Mouse (Mus musculus) R1 (cell line): ENCODE results near the gene Neu2.

ENCODE experiments used
- DNase-seq: peaks from one replicate; pipeline ENCODE4 v3.0.0-alpha.2; 2018; ENCODE audit warnings: low read depth, low spot score

Gene Neu2

DNA sequence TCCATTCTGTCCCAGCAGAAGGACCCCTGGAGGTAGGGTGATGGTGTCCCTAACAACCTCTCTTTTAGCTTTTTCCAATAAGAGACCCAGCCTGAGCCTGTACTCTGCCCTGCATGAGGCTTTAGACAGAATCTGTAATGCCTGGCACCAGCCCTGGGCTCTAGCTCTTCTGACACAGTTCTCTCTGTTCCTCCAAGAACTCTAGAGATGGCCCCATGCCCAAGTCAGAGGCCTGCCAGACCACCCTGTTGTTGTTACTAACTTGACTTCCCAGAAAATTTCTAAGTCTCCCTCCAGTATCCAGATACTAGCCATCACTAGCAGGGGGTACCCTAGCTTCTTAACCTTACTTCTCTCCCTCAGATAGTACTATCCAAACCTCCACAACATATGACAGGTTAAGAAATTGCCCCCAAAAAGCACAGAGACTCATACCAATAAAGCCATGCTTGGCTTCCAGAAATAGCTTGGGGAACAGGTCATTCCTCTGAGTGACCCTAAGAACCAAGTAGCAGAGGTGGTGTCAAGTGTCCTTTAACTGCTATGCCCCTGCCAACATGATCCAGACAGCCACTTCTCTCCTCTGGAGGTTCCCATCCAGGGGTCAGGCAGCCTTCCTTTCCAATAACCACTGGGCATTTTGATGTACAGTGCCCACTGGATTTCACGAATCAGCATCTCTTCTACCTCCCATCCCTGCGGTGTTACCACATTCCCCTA is 105.0 kb downstream of the Neu2 start:
- DNase-seq: no peak

DNA sequence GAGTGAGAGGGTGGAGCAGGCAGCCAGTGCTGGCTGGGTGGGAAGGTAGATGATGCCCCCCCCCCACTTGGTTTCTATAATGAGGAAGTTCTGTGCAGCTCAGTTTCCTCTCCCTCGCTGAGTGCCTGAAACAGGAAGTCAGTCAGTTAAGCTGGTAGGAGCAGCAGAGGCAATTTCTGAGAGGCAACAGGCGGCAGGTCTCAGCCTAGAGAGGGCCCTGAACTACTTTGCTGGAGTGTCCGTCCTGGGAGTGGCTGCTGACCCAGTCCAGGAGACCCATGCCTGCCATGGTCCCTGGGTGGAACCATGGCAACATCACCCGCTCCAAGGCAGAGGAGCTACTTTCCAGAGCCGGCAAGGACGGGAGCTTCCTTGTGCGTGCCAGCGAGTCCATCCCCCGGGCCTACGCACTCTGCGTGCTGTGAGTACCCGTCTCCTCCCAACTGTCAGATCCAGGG is 110.6 kb downstream of the Neu2 start, which contains the start of gene Inpp5d:
Inpp5d (plus strand) TSS at position 102 of the 458 bp plus-strand sequence.
- DNase-seq: peak; percentile 10

DNA sequence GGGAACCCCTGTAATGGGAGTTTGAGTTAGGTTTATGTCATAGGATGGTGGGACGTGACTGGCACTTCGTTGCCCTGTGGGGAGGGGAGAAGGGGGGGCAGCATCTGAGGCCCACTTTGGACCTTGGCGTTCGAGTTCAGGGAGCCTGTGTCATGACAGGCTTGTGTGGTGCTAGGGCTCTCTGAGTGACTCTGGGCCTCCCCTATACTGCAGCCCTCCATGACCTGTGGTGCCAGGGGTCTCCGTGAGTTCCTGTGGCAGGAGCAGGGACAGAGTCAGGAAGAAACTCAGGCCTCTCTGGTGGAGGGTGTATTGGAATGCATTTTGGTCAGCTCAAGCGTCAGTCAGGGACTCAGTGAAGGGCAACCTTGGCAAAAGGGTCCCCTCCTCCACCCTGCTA is 111.0 kb downstream of the Neu2 start:
- no peak for DNase-seq

DNA sequence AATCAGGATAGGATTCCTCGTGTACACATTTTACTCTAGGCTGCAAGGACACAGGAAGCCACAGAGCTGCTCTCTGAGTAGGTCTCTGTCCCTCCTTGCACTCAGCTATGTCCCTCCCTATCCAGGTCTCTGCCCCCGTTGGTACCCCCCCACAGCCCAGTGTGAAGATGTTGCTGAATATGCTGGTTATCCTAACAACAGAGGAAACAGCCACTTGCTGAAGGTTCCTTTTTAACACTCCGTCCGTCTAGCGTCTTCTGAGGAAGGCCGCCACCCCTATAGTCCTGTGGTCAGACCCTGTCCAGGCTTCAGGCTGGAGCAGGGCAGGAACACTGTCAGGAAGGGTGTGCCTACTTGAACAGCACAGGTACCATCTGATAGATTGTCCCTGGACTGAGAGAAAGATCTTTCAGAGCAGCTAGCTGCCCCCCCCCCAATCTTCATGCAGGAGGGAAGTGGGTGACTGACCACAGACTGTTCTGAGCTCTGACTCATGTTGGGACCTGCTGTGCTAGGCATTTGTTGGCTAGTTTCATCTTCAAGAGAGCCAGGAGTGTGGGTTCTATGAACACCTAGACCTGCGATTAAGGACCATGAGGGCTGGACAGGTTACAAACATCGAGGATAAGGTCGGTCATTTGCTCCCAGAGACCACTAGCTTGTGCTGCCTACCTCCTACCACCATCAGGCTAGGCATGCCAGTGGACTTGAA is 111.6 kb downstream of the Neu2 start:
- no peak for DNase-seq

DNA sequence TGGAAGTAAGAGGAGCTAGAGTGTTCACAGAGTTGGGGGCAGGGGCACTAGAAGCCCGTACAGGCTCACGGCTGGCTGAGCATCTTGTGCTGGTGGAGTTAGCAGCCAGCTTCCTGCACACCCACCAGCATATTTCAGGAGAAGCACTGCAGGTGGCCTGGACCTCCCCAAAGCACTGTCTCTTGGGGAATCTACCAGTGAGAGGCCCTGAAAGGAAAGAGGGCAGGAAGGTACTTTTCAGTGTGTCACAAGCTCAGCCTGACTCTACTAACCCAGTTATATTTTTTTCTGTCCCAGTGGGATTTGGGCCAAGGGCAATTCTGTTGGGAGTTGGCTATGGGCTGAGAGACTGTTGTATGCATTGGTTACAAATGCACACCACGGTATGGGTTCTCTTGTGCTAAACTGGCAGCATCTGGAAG is 112.2 kb downstream of the Neu2 start:
- DNase-seq: no peak

DNA sequence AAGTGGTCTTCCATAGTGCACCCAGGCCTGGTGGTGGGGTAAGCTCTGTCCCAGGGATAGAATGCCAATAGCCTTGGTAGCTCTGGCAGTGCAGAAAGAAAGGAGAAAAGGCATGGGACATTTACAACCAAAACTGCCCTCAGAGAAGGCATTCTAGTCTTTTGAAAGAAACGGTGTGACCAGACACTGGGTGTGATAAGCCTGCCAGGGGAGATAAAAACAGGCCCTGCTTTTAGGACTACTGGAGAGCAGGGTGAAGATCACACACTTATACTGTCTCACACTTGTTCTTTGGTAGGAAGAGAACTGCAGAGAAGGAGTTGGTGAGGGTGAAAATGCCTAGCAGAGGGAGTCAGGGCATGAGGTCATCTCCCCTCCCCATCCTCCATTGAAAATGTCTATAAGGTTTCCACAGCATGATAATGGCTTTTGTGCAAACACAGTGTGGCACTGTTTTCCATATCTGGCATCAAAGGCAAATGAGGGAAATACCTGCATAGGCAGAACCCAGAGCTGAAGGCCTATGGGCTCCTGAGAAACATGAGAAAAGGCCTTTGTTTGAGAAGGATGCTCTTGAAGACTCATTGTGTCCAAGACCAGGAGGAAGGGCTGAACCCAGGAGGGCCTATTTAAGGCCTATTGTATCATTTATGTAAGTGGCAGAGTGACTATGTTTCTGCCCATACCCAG is 114.4 kb downstream of the Neu2 start:
- DNase-seq: peak; percentile 40

DNA sequence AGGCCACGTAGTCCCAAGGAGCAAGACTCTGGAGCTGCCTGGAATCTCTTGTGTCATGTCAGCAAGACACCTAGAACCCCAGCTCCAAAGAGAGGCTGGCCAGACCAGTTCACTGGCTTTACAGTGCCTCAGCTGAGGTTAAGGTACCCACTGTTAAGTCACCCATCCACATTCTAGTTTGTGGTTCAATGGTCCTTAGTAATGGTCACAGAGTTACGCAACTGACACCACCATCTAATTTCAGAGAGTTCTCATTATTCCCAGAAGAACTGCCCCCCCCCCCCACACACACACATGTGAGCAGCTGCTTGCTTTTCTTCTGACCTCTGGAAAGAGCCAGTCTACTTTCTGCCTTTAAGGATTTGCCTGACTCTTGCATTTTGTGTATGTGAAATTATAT is 115.1 kb downstream of the Neu2 start:
- no peak for DNase-seq

DNA sequence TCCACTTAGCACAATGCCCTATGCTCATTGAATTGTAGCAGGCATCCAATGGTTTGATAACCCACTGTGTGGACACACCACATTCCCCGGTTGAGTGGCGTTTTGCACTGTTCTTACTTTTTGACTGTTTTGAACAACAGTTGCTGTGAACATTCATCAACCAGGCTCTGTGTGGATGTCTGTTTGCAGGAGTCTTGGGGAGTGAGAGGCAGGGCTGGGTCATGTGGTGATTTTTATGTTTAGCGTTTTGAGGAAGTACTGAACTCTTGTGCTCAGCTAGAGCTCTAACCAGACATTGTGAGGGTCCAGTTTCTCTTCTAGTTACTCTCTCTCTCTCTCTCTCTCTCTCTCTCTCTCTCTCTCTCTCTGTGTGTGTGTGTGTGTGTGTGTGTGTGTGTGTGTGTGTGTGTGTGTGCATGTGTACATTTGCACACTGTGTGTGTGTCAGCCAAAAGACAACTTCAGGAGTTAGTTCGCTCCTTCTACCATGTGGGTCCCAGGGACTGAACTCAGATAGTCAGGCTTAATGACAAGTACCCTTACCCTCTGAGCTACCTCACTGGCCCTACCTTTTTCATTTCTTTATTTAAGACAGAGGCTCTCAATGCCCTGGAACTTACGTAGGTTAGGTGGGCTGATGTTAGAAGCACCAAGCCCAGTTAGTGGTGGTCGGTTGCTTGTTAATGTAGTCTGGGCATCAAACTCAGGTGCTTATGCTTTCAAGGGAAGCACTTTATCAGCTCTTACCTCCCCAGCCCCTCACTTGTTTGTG is 115.8 kb downstream of the Neu2 start:
- no peak for DNase-seq

DNA sequence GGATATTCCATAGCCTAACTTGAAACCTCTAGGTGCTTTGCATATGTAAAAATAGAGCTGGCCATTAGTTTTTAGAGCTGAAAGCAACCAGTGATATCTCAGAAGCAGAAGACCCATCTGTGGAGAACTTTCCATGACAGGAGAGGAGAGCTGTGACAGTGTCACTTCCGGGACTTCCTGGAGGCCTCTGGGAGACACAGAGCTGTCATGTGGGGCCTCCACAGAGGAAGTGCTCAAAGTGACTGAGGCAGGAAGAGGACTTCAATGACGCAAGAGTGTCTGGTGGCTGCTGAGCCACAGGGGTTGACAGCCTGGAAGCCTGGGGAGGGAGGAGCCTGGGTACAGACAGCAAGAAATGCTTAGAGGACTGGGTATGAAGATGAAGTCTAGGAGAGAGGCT is 116.7 kb downstream of the Neu2 start:
- DNase-seq: no peak

DNA sequence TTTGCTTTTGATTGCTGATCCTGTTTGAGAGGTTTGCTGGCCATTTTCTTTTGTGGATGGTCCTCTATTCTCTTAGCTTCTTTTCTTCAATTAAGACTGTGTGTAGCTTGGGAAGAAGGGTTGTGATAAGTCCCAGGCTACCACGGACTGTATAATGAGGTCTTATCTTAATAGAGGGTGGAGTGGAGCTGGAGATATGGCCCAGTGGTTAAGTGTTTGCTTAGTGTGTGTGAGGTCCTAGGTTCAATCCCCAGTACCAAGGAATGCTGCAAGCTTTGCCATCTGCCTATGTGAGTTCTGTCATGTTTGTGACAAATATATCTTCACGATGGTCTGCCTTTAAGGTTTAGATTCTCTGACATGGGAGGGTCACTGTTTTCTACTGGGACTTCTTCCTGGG is 118.4 kb downstream of the Neu2 start:
- DNase-seq: no peak

DNA sequence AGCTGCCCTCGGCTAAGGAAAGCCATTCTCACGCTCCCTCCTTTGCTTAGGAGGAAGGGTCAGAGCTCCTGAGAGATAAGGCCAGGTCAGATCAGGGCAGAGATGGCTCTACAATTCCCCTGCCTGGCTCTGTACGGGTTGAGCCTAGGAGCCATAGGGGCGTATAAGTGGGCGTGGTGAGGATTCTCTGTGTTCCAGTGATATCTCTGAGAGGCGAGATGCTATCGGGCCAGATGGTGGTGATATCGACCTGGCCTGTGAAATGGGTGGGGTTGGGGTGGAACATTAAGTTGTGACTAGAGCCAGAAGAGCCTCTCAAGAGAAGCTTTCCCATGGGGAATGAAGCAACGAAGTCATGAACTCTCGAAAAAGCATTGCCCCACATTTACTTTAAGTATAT is 121.9 kb downstream of the Neu2 start:
- DNase-seq: no peak

DNA sequence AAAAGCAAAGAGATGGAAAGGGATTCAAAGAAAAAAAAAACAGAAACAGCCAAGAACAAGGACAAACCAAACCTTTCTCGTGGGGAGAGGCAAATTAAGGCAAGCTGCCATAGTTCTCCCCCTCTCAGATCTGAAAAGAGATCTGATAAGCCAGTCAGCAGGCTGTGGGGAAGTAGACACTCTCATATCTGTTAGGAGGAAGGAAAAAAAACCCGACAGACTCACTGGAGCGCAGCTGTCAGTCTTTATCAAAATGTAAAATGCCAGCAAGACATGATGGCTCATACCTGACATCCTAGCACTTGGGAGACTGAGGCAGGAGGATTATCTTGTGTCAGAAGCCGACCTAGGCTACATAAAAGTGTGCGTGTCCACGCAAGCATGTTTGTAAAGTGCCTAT is 122.5 kb downstream of the Neu2 start:
- no peak for DNase-seq

DNA sequence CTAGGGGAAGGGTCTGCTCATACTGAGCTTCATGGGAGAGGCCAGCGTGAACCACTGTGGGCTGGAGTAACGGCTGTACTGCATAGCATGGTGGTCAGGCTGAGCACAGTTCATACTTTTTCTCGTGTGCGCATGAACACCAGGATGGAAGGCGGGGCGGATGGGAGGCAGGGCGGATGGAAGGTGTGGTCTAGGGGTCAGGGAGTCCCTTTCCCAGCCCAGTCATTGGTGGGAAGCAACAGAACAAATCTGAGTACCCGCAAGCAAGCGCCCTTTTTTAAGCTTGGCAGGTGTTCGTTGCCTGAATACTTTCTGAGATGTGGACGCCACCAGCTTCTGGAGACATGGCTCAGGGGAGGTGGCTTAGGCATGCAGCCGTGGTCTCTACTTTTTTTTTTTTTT is 127.0 kb downstream of the Neu2 start:
- DNase-seq: peak; percentile 68

DNA sequence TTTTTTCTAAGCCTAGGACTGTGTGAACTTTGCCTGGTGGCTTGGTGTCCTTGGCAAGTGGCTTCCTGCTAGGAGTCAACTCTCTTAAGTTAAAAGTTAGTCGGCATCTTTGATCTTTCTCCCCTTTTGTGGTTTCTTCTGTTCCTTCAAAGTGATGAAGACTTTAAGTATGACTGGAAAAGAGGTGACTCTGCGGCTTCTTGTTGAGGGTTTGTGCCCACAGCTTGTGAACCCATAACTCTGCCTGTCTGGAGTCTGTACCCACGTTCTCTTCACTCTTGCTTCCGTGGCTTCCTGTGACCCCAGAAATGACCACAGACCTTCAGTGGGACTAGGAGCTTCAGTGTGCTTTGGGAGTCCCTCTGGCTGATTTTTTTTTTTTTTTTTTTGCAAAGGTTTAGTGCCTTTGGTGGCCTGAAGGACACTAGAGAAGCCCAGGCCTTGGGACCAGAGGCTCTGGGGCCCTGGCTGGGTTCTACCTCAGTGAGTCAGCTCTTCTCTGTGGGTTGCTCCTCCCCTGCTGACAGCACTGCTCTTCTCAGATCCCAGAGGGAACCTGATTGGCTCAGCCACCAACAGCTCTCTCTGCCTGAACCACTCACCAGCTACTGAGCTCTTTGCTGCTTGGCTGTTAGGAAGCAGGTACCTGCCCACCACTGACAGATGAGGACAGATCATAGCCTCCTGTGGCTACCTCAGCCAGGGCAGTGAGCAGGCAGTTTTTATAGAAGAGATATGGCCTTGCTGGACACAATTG is 127.6 kb downstream of the Neu2 start:
- DNase-seq: peak; percentile 80

DNA sequence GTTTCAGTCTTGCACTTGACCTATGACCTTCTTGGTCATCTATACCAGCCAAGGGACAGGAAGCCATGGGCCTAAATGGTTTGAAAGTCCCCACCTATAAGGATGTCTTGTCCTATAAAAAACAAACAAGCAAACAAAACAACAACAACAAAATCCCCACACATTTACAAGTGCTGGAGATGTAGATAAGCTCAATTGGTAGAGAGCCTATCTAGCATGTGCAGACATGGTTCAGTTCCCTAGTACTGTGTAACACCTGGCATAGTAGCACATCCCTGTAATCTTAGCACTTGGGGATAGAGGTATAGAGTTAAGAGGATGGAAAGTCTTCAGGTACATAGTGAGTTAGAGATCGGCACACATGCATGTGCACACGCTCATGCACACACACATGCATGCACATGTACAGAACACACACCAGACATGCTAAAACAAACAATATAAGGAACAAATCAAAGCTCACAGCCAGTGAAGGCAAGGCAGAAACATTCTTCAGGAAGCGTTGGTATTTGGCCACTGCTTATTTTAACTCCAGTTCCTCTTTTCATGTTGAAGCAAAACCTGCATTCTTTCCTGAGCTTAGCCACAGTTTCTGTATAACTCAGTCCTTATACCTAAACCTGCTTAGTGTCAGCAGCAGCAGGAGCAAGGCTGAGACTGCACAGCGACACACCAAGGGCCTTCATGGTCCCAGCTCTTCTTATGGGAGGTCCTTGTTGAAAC is 128.3 kb downstream of the Neu2 start:
- no peak for DNase-seq

DNA sequence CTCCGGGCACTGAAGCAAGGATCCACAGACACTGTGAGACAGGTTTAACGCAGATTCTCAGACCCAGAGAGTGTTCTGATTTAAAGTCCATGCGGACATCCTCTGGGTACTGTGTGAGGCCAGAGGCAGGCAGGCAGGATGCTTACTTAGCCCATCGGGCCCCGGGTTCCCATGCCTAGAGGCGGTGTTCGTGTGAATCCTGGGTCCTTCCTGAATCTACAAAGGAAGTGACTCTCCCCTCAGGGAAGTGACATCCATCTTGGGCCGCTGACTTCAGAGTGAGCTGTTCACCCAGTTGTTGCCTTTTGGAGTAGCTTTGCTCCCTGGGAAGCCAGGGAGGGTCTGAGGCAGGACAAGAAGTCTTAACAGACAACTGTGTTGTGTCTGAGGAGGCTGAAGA is 130.0 kb downstream of the Neu2 start:
- DNase-seq: no peak

DNA sequence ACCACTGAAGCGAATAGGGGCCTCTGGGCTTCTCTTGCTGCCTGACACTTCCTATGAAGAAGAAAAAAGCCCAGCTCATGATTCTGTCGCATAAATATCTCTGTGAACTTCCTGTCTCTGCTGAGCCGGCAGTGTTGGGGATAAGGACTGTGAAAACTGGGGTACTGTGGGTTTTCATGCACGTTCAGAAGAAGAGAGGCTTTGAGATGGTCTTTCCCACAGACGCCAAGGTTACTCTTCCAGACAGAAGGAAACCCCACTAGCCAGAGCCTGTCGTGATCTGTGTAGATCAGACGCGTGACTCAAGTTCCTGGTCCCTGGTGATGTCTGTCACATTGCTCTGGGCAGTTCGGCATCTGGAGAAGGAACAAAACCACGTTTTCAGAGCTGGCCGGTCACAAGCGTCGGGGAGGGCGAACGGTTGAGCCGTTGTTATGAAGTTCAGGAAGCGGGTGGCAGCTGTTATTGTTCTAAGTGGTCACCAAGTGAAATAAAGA is 130.5 kb downstream of the Neu2 start:
- DNase-seq: no peak

DNA sequence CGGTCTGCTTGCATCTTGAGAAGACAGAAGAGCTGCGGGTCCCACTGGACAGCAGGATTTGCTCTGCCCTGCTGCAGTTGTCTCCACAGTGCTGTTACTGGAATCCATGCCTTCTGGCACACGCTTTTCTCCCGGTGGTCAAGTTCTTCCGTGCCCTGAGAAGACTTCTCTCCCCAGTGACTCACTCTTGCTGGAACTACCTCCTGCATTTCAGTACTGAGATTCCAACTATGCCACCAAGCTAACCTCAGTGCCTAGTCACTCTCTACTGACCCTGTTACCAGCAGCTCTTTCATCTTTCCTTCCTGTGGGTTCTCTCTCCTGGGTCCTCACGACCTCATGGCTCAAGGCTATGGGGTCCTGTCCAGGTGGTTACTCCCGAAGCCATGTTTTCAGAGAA is 133.3 kb downstream of the Neu2 start:
- no peak for DNase-seq

DNA sequence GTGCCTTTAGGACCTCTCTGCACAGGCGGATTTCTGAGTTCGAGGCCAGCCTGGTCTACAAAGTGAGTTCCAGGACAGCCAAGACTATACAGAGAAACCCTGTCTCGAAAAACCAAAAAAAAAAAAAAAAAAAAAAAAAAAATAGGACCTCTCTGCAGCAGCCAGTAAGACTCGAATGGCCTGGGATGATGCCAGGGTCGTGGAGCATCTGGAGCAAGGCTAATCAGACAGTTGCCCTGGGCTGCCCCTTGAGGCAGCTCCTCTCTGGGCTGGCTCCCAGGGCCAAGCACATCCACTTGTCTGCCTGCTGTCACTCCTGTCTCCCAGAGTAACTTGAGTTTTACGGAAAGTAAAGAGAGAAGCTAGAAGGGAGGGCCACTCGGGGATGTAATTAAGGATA is 135.4 kb downstream of the Neu2 start:
- DNase-seq: no peak

DNA sequence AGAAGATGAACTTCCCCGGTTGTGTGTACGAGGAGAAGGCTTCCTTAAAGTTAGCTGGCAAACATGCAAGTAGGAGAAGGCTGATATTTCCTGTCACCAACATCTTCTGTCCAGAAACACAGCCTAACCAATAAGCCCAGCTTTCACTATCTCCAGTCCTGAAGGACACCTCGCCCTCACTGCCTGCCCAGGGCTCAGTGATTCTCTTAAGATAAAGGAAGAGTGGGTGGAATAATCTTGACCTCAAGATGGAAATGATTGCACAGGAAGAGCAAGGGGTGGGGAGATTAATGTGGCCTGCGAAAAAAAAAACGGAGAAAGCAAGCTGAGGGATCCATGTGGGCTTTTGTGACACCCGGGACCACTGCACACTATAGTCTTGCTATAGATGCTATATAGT is 136.1 kb downstream of the Neu2 start:
- no peak for DNase-seq
